ENCODE assay signal across 10 mouse cellular contexts in genomic region chrX:99003046-99003445, GRCm38 (mm10). TPM values are rescaled to one million over a fixed set of nuclear protein-coding genes. Genes with fewer than 3 reads are reported as not detected.
DNase-seq lines count a peak whose midpoint lies in the region; ATAC-seq and TF ChIP-seq lines count a peak whose summit lies in the region.
"Had no signal": no experiment of that assay in that cellular context is flagged by ENCODE, and none has a peak within 500 bp of the region (broad histone marks: within the 10 kb centered on the region; RNA-seq: fewer than 3 reads in every experiment).

Gene Stard8 (plus strand): TSS chrX:99003248.

- peak within 1 kb of the TSS; percentile 17; the same call in 1 of the 2 replicates for H3K4me2 ChIP-seq in kidney, embryonic 14.5 days (replicated peaks; ENCODE audit: low read depth, low read length)
- no peak within 1 kb of the TSS for H3K4me2 ChIP-seq in lung, postnatal 0 days (replicated peaks; ENCODE audit: low read depth, low read length)
- H3K4me2 ChIP-seq: embryonic facial prominence, embryonic 15.5 days had no signal

- intact Hi-C loops in heart, postnatal 14 days (cut with DNase I): no loop called here

- no peak for TF ChIP-seq CTCF in lung, postnatal 0 days (IDR thresholded peaks at IDR 0.05)

- no peak for DNase-seq in kidney, adult 18-20 months
- no peak for DNase-seq in heart, postnatal 14 days
- peak; percentile 66 for DNase-seq in lung, postnatal 0 days (ENCODE audit: low spot score)
- no peak for DNase-seq in embryo, embryonic 10 days (ENCODE audit: low spot score)
- no peak for DNase-seq in right cerebral cortex, postnatal 10 days (ENCODE audit: low spot score in 2 of 2)
- DNase-seq in embryo, embryonic 11 days: no peak

- no peak within 1 kb of the TSS; the same call in 1 of the 2 replicates for H3K4me3 ChIP-seq in kidney, embryonic 14.5 days (ENCODE audit: low read length)
- peak within 1 kb of the TSS; percentile 48 for H3K4me3 ChIP-seq in brown adipose tissue, adult 24 weeks (ENCODE audit: insufficient read depth, low read depth, low read length)
- no peak within 1 kb of the TSS for H3K4me3 ChIP-seq in lung, postnatal 0 days (ENCODE audit: low read depth, low read length)
- H3K4me3 ChIP-seq: embryonic facial prominence, embryonic 15.5 days had no signal

- no peak for TF ChIP-seq EP300 in lung, postnatal 0 days (IDR thresholded peaks at IDR 0.05)

- no peaks in the 10 kb centered on the region for H3K4me1 ChIP-seq in kidney, embryonic 14.5 days (ENCODE audit: control insufficient read depth, insufficient read depth, low read length)
- peaks cover 6% of the 10 kb centered on the region for H3K4me1 ChIP-seq in brown adipose tissue, adult 24 weeks (ENCODE audit: control insufficient read depth, insufficient read depth, insufficient read length, low read length)
- no peaks in the 10 kb centered on the region; the same call in 1 of the 2 replicates for H3K4me1 ChIP-seq in lung, postnatal 0 days (ENCODE audit: insufficient read depth, low read depth, low read length)
- H3K4me1 ChIP-seq: embryonic facial prominence, embryonic 15.5 days had no signal

- H3K27ac ChIP-seq in kidney, embryonic 14.5 days (ENCODE audit: low read depth, low read length): no peak within 1 kb of the TSS
- peak within 1 kb of the TSS; percentile 11 for H3K27ac ChIP-seq in brown adipose tissue, adult 24 weeks (replicated peaks; ENCODE audit: low read depth, low read length)
- peak within 1 kb of the TSS; percentile 14; the same call in 1 of the 2 replicates for H3K27ac ChIP-seq in lung, postnatal 0 days (ENCODE audit: low read length)
- H3K27ac ChIP-seq: embryonic facial prominence, embryonic 15.5 days had no signal

- WGBS in kidney, embryonic 14.5 days: 43% methylated on average over 9 of the region's 9 CpGs
- 29% methylated on average over 9 of the region's 9 CpGs for WGBS in lung, postnatal 0 days

- peak; percentile 77; the same call in 1 of the 2 replicates for ATAC-seq in kidney, embryonic 14.5 days (ENCODE audit: low FRiP score, low TSS enrichment)
- peak; percentile 74 for ATAC-seq in lung, postnatal 0 days

- H3K9ac ChIP-seq in kidney, embryonic 14.5 days (ENCODE audit: low read depth, low read length): no peak within 1 kb of the TSS
- no peak within 1 kb of the TSS for H3K9ac ChIP-seq in lung, postnatal 0 days (replicated peaks; ENCODE audit: low read depth)
- H3K9ac ChIP-seq: embryonic facial prominence, embryonic 15.5 days had no signal

- H3K27me3 ChIP-seq in kidney, embryonic 14.5 days (ENCODE audit: control insufficient read depth, insufficient read depth, low read length): 0 out of 2 replicates have a peak, but pooled peaks cover 3% of the 10 kb centered on the region
- H3K27me3 ChIP-seq in lung, postnatal 0 days (replicated peaks; ENCODE audit: insufficient read depth, low read length): no peaks in the 10 kb centered on the region
- H3K27me3 ChIP-seq: CH12.LX had no signal

- H3K36me3 ChIP-seq in kidney, embryonic 14.5 days (ENCODE audit: control insufficient read depth, insufficient read depth, low read length): no peaks in the 10 kb centered on the region
- no peaks in the 10 kb centered on the region for H3K36me3 ChIP-seq in lung, postnatal 0 days (ENCODE audit: insufficient read depth, low read length)
- H3K36me3 ChIP-seq: embryonic facial prominence, embryonic 15.5 days had no signal

- no peaks in the 10 kb centered on the region for H3K9me3 ChIP-seq in kidney, embryonic 14.5 days (ENCODE audit: control insufficient read depth, low read length)
- no peaks in the 10 kb centered on the region for H3K9me3 ChIP-seq in lung, postnatal 0 days (ENCODE audit: low read length)
- H3K9me3 ChIP-seq: embryonic facial prominence, embryonic 15.5 days had no signal

RNA-seq across cellular contexts. Expression of gene Stard8, which starts in this region (rescaled TPM):
- 4.1 and 7.5 TPM in 2 replicates for polyA plus RNA-seq in kidney, embryonic 14.5 days (2014; fragmentation: Nextera tagmentation; extraction: Ambion mirVana)
- 5.0 and 6.7 TPM in 2 replicates for polyA plus RNA-seq in brown adipose tissue, adult 24 weeks (2012; ENCODE audit: insufficient read depth, insufficient read length, missing spikeins)
- total RNA-seq in heart, postnatal 14 days (2021): 10 to 100 TPM; 38.9 to 39.2 TPM
- polyA plus RNA-seq in lung, postnatal 0 days (2015; fragmentation: Nextera tagmentation; extraction: Ambion mirVana): 14.8 and 18.7 TPM in 2 replicates
